Mouse (Mus musculus): Measurements from ENCODE around the gene Pcdh7. TPM values are rescaled to one million over a fixed set of nuclear protein-coding genes. Genes with fewer than 3 reads are reported as not detected.

Pcdh7 gene
- polyA plus RNA-seq, 1 experiment from 2014 or later = 8.8 TPM

- Histone ChIP-seq H3K4me1 (replicated peaks; ENCODE audit: control insufficient read depth, insufficient read depth, low read length) (no peaks in the 10 kb centered on the region), H3K27ac (ENCODE audit: low read depth) (no peak overlapping the region), H3K9ac (ENCODE audit: low read length) (no peak overlapping the region), H3K9me3 (ENCODE audit: control insufficient read depth, low read length) (no peaks in the 10 kb centered on the region), H3K27me3 (replicated peaks; ENCODE audit: control insufficient read depth, insufficient read depth, low read length) (no peaks in the 10 kb centered on the region), H3K36me3 (ENCODE audit: control insufficient read depth, insufficient read depth, low read length) (no peaks in the 10 kb centered on the region), H3K4me3 (ENCODE audit: low read depth, low read length) (no peak overlapping the region), H3K4me2 (ENCODE audit: low read length) (no peak overlapping the region)
- no peak for DNase-seq (ENCODE audit: low spot score)
- no peak for ATAC-seq (replicated peaks; ENCODE audit: low FRiP score, low TSS enrichment, low read depth)
- WGBS = 25% methylated on average over 6 of the region's 6 CpGs
Measured at GRCm38 (mm10) chr5:57742924-57743323, 25.2 kb downstream of the Pcdh7 start.

DNA sequence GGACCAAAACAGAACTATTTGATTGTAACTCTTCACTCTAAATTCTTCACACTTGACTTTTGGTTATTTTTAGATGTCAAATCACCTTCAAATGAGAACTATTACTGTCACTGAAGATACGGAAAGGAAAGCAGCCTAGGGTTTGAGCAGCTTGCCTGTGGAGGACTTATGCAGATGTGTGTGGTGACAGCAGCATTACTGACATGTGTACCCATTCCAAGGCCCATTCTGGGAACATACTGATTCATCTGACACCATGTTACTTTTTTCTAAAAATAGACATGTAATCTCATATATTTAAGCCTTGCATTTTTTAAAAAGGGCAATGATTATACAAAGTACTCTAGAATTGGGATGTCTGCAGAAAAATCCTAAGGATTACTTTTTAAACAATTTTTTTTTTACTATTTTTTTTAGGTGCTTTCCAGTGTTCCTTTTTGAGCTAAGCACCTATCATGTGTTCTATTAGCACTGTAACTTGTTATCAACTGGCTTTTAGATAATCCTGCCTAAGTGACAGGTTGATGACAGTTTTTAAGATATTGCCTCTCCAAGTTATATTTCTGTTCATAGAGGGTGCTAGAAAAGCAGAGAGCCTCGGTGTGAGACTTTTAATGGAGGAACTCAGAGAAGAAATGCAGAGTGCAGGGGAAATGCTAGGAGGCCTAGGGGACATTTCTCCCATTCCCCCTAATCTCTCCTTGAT lies 26.3 kb downstream of the Pcdh7 start:
- no peak for DNase-seq (ENCODE audit: low spot score)
- no peaks in the 10 kb centered on the region for H3K27me3 ChIP-seq (replicated peaks; ENCODE audit: control insufficient read depth, insufficient read depth, low read length)
- H3K9me3 ChIP-seq (ENCODE audit: control insufficient read depth, low read length) = no peaks in the 10 kb centered on the region
- 83% methylated on average over 2 of the region's 2 CpGs for WGBS
- H3K4me2 ChIP-seq (ENCODE audit: low read length) = no peak overlapping the region
- no peaks in the 10 kb centered on the region for H3K4me1 ChIP-seq (replicated peaks; ENCODE audit: control insufficient read depth, insufficient read depth, low read length)
- no peak overlapping the region for H3K4me3 ChIP-seq (ENCODE audit: low read depth, low read length)
- H3K27ac ChIP-seq (ENCODE audit: low read depth) = no peak overlapping the region
- no peak for ATAC-seq (replicated peaks; ENCODE audit: low FRiP score, low TSS enrichment, low read depth)
- H3K36me3 ChIP-seq (ENCODE audit: control insufficient read depth, insufficient read depth, low read length) = no peaks in the 10 kb centered on the region
- H3K9ac ChIP-seq (ENCODE audit: low read length) = no peak overlapping the region

DNA sequence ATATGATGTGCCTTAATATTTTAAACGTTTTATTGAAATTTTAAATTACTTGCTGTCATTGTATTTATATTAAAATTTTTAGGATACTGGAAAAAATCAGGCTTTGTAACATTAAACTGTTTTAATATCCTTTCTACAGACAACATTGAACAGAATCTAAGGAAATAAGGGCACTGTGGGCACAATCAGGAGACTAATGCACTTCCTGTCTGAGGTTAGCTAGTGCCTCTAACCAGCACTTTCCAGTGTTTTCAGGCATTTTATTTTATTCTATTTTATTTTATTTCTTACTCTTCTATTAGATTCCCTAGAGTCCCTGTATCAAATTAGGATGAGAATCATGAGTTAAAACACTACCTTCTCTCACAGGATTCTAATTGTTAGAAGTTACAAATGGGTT lies 28.1 kb downstream of the Pcdh7 start:
- Histone ChIP-seq H3K9ac (ENCODE audit: low read length) (no peak overlapping the region), H3K4me3 (ENCODE audit: low read depth, low read length) (no peak overlapping the region), H3K4me2 (ENCODE audit: low read length) (no peak overlapping the region), H3K27ac (ENCODE audit: low read depth) (no peak overlapping the region), H3K4me1 (replicated peaks; ENCODE audit: control insufficient read depth, insufficient read depth, low read length) (no peaks in the 10 kb centered on the region), H3K9me3 (ENCODE audit: control insufficient read depth, low read length) (no peaks in the 10 kb centered on the region), H3K27me3 (replicated peaks; ENCODE audit: control insufficient read depth, insufficient read depth, low read length) (no peaks in the 10 kb centered on the region), H3K36me3 (ENCODE audit: control insufficient read depth, insufficient read depth, low read length) (no peaks in the 10 kb centered on the region)
- DNase-seq (ENCODE audit: low spot score) (no peak), ATAC-seq (replicated peaks; ENCODE audit: low FRiP score, low TSS enrichment, low read depth) (no peak)
- 69% methylated on average over 1 of the region's 1 CpGs for WGBS

- H3K9ac ChIP-seq (ENCODE audit: low read length) = no peak overlapping the region
- 90% methylated on average over 1 of the region's 1 CpGs for WGBS
- no peaks in the 10 kb centered on the region for H3K36me3 ChIP-seq (ENCODE audit: control insufficient read depth, insufficient read depth, low read length)
- ATAC-seq (replicated peaks; ENCODE audit: low FRiP score, low TSS enrichment, low read depth) (no peak), DNase-seq (ENCODE audit: low spot score) (no peak)
- H3K4me1 ChIP-seq (replicated peaks; ENCODE audit: control insufficient read depth, insufficient read depth, low read length) = no peaks in the 10 kb centered on the region
- H3K4me2 ChIP-seq (ENCODE audit: low read length) = no peak overlapping the region
- no peak overlapping the region for H3K27ac ChIP-seq (ENCODE audit: low read depth)
- no peak overlapping the region for H3K4me3 ChIP-seq (ENCODE audit: low read depth, low read length)
- H3K27me3 ChIP-seq (replicated peaks; ENCODE audit: control insufficient read depth, insufficient read depth, low read length) = no peaks in the 10 kb centered on the region
- no peaks in the 10 kb centered on the region for H3K9me3 ChIP-seq (ENCODE audit: control insufficient read depth, low read length)
Measured at GRCm38 (mm10) chr5:57750320-57750719, 32.6 kb downstream of the Pcdh7 start.

- Histone ChIP-seq H3K36me3 (ENCODE audit: control insufficient read depth, insufficient read depth, low read length) (no peaks in the 10 kb centered on the region), H3K27ac (ENCODE audit: low read depth) (no peak overlapping the region), H3K4me3 (ENCODE audit: low read depth, low read length) (no peak overlapping the region), H3K4me1 (replicated peaks; ENCODE audit: control insufficient read depth, insufficient read depth, low read length) (peaks cover 5% of the 10 kb centered on the region), H3K27me3 (replicated peaks; ENCODE audit: control insufficient read depth, insufficient read depth, low read length) (no peaks in the 10 kb centered on the region), H3K9me3 (ENCODE audit: control insufficient read depth, low read length) (no peaks in the 10 kb centered on the region), H3K4me2 (ENCODE audit: low read length) (no peak overlapping the region), H3K9ac (ENCODE audit: low read length) (no peak overlapping the region)
- whole genome bisulfite sequencing = 7% methylated on average over 1 of the region's 1 CpGs
- no peak for DNase-seq (ENCODE audit: low spot score)
- no peak for ATAC-seq (replicated peaks; ENCODE audit: low FRiP score, low TSS enrichment, low read depth)
Measured at GRCm38 (mm10) chr5:57755791-57756190, 38.0 kb downstream of the Pcdh7 start.

DNA sequence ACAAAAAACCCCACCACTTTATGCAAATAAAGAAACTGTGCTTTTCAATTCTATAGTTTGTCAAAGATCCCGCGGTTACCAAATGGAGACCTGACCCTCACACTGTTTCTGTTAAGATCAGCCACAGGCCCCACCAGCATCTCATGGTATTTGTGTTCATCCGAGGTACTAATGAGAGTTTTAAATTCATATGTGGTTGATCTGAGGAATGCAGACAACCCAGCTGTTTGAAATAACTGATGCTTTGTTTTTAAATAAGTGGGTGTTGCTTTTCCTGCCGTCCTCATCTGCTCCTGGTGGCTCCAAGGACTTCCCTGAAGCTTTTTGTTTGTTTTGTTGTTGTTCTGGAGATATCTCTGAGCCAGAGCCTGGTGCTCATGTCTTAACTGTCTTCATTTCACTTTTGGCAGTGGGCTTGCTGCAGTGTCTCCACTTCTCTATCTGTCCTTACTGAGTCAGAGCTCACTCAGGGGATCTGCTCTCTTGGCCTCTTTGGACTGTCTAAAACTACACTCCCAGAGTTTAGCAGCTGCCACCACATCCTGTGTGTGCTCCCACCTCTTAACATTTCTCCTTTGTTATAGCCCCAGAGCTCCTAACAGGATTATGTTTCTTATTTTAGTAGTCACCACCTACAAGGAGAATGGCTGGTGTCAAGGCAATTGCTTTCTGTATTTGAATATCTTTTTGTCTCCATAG lies 39.1 kb downstream of the Pcdh7 start:
- H3K9me3 ChIP-seq (ENCODE audit: control insufficient read depth, low read length) = no peaks in the 10 kb centered on the region
- WGBS = 37% methylated on average over 4 of the region's 4 CpGs
- DNase-seq (ENCODE audit: low spot score) (no peak), ATAC-seq (replicated peaks; ENCODE audit: low FRiP score, low TSS enrichment, low read depth) (no peak)
- no peaks in the 10 kb centered on the region for H3K27me3 ChIP-seq (replicated peaks; ENCODE audit: control insufficient read depth, insufficient read depth, low read length)
- H3K4me3 ChIP-seq (ENCODE audit: low read depth, low read length) = no peak overlapping the region
- no peaks in the 10 kb centered on the region for H3K36me3 ChIP-seq (ENCODE audit: control insufficient read depth, insufficient read depth, low read length)
- no peak overlapping the region for H3K4me2 ChIP-seq (ENCODE audit: low read length)
- peaks cover 5% of the 10 kb centered on the region for H3K4me1 ChIP-seq (replicated peaks; ENCODE audit: control insufficient read depth, insufficient read depth, low read length)
- no peak overlapping the region for H3K9ac ChIP-seq (ENCODE audit: low read length)
- no peak overlapping the region for H3K27ac ChIP-seq (ENCODE audit: low read depth)

GRCm38 (mm10) chr5:57757436-57757898 lies 39.7 kb downstream of the Pcdh7 start:
- Histone ChIP-seq H3K4me2 (ENCODE audit: low read length) (no peak overlapping the region), H3K4me3 (ENCODE audit: low read depth, low read length) (no peak overlapping the region), H3K27ac (ENCODE audit: low read depth) (no peak overlapping the region), H3K36me3 (ENCODE audit: control insufficient read depth, insufficient read depth, low read length) (no peaks in the 10 kb centered on the region), H3K4me1 (replicated peaks; ENCODE audit: control insufficient read depth, insufficient read depth, low read length) (peaks cover 5% of the 10 kb centered on the region), H3K27me3 (replicated peaks; ENCODE audit: control insufficient read depth, insufficient read depth, low read length) (no peaks in the 10 kb centered on the region), H3K9me3 (ENCODE audit: control insufficient read depth, low read length) (no peaks in the 10 kb centered on the region), H3K9ac (ENCODE audit: low read length) (no peak overlapping the region)
- no peak for DNase-seq (ENCODE audit: low spot score)
- 43% methylated on average over 4 of the region's 4 CpGs for WGBS
- ATAC-seq (replicated peaks; ENCODE audit: low FRiP score, low TSS enrichment, low read depth) = no peak

DNA sequence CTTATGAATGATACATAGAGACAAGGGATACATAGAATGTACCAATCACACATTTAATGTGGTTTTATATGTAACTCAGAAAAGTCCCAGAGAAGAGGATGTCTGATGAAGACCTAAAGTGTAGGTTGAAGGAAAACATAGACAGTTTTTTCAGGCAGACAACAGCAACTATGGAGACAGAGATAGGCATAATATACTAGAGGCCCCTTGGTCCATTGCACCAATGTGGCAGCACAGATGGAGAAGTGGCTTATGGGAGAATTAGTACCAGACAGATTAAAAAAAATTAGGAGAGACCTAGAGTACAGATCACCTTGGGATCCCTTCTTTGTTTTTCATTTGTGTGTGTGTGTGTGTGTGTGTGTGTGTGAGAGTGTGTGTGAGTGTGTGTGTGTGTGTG lies 41.2 kb downstream of the Pcdh7 start:
- no peaks in the 10 kb centered on the region for H3K36me3 ChIP-seq (ENCODE audit: control insufficient read depth, insufficient read depth, low read length)
- no peak overlapping the region for H3K4me3 ChIP-seq (ENCODE audit: low read depth, low read length)
- no peak overlapping the region for H3K4me2 ChIP-seq (ENCODE audit: low read length)
- no peak overlapping the region for H3K27ac ChIP-seq (ENCODE audit: low read depth)
- ATAC-seq (replicated peaks; ENCODE audit: low FRiP score, low TSS enrichment, low read depth) = no peak
- no peak for DNase-seq (ENCODE audit: low spot score)
- H3K9ac ChIP-seq (ENCODE audit: low read length) = no peak overlapping the region
- H3K4me1 ChIP-seq (replicated peaks; ENCODE audit: control insufficient read depth, insufficient read depth, low read length) = peaks cover 5% of the 10 kb centered on the region
- H3K27me3 ChIP-seq (replicated peaks; ENCODE audit: control insufficient read depth, insufficient read depth, low read length) = no peaks in the 10 kb centered on the region
- H3K9me3 ChIP-seq (ENCODE audit: control insufficient read depth, low read length) = no peaks in the 10 kb centered on the region

Measured in intestine, embryonic 14.5 days (tissue).